Mouse (Mus musculus) CD4-positive, CD25-positive, alpha-beta regulatory T cell, adult 2 months (primary cell): ENCODE results near the gene Perp.
A peak's percentile ranks its signal among the peaks of the same experiment; 100 is the strongest.

Experiments
- DNase-seq: peaks from one replicate; pipeline ENCODE4 v3.0.0-alpha.2; 2012; ENCODE audit warnings: low read depth, low spot score

The Perp gene

DNA sequence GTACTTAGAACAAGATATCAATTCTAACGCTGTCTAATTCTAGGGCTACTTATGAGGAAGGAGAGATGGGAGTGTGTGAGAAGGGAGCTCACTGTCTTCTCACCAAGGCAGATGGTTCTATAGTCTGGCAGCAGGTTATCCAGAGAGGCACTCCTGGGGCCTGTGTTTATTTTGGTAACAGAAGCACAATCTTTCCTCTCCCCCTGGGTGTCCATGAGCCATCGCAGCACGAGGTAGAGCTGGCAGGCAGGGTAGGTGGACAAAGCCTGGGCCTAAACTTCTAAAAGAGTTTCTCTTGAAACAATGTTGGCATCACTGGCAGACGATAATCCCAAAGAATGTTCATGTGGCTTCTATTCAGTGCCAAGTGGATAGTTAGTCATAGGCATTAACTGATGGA lies 18.5 kb downstream of the Perp start:
- DNase-seq, result no peak

DNA sequence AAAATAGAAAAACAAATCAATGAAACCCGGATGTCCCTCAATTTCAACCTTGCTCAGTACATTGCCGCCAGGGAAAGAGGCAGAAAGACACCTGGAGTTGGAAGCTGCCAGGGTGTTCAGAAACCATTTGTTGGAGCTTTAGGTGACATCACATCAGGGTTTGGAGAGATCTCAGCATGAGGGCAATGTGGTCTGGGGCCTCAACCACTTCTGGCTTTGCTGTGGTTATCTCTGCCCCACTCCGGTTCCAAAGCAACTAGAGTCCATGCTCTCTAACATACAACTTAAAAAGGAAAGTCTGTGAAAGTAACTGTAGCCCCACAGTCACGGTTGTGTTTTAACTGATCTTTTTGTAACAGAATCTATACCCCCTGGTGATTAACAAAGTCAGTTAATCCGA lies 19.9 kb downstream of the Perp start:
- no peak for DNase-seq

DNA sequence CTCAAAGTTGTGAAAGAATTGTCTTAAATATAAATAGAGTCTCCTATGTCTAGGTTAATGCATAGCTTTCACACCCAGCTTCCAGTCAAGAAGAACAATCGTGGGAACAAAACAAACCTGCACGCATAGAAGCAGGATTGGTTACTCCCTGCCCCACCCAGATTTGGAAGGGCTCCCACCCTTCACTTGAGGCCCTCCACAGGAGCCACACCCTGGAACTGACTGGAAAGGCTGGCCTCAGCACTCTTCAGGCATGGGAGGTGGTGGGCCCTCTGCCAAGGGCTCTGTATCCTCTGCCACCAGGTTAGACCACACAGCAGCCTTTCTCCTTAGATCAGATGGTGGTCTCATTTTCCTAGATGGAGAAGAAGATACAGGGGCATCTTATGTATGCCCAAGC lies 26.2 kb downstream of the Perp start:
- no peak for DNase-seq

GRCm38 (mm10) chr10:18876211-18876610 lies 31.4 kb downstream of the Perp start:
- DNase-seq, result no peak

GRCm38 (mm10) chr10:18878111-18878510 lies 33.3 kb downstream of the Perp start:
- DNase-seq, result no peak

- DNase-seq, result no peak
Observed at GRCm38 (mm10) chr10:18879160-18879559, 34.3 kb downstream of the Perp start.

GRCm38 (mm10) chr10:18879690-18880089 lies 34.9 kb downstream of the Perp start:
- DNase-seq, result no peak

GRCm38 (mm10) chr10:18882190-18882589 lies 37.4 kb downstream of the Perp start:
- no peak for DNase-seq

DNA sequence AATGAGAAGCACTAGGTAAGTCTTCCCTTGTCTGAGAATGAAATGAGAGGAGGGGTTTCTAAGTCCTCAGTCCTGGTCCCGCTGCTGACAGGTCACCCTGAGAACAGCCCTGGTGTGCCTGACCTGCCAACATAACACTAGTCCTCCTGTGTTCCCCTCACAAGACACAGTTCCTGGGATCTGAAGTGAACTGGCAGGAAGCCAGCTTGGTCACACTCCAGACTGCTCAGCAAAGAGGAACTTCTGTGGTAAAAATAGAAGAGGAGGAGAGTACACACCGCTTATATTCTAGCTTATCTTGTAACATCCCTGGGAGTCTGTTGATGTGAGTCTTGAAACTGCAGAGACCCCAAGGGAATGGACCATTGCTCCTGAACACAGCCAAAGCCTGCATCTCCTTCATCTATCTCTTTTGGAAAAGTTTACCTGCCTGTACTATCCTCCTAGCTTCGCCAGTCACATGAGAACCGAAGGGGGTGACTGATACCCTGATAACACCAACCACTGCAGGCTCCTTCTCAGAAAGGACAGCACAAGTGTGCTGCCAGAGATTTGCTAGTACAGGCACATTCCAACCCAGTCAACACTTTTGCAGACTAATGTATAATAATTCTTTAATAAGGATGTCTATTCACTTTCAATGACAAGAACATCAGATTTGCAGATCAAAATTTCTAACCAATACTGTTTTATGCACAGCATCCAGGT lies 42.3 kb downstream of the Perp start:
- no peak for DNase-seq

GRCm38 (mm10) chr10:18888751-18889150 lies 43.9 kb downstream of the Perp start:
- no peak for DNase-seq

DNA sequence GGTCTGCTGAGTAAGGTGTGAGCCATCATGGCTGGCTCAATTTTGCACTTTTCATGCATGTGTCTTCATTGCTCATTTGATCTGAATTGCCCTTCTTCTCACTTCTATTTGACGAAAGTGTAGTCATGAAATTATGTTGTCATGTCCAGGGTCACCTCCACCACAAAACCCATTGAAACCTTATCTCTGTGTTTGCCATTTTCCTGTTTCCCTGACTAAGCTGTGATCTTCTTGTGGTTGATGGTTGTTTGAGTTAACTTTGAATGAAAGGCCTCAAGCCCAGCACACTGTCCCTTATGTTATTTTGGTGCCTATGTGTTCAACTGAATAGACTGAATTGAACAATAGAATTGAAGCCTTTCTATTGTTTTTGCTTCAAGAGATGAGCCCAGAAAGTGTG lies 44.4 kb downstream of the Perp start:
- no peak for DNase-seq

DNA sequence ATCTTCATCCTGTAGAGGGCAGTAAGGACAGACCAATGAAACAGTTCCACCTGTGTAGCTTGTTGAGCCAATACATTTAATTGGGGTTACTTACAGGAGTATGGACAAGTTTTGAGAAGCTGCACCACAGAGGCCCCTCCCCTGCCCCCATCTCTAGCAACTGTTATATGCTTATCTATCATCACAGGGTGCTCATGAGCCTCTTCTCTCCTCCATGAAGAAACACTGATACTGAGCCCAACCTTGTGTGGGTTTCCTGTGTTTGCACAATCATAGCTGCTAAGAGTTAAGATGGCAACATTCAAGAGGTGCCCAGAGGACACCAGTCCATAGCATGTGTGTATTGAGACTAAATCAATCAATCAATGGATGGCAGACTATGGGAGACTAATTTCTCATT lies 46.3 kb downstream of the Perp start:
- no peak for DNase-seq

DNA sequence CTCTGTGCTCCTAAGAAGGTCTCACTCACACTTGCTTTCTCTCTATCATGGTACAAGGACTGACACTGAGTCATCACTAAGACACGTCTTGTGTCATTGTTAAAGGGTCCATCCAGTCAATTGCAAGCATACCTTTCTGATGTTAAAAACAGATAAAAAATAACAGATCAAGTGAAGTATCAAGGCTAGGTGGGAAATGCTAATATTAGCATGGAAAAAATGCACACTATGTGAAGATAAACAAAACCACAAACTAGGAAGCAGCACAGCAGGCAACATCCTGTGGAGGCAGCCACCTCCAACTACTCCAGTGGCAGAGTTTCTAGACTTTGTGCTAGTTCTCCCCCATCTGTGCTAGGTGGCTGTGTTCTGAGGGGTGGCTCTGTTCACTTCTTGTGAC lies 47.3 kb downstream of the Perp start:
- no peak for DNase-seq

DNA sequence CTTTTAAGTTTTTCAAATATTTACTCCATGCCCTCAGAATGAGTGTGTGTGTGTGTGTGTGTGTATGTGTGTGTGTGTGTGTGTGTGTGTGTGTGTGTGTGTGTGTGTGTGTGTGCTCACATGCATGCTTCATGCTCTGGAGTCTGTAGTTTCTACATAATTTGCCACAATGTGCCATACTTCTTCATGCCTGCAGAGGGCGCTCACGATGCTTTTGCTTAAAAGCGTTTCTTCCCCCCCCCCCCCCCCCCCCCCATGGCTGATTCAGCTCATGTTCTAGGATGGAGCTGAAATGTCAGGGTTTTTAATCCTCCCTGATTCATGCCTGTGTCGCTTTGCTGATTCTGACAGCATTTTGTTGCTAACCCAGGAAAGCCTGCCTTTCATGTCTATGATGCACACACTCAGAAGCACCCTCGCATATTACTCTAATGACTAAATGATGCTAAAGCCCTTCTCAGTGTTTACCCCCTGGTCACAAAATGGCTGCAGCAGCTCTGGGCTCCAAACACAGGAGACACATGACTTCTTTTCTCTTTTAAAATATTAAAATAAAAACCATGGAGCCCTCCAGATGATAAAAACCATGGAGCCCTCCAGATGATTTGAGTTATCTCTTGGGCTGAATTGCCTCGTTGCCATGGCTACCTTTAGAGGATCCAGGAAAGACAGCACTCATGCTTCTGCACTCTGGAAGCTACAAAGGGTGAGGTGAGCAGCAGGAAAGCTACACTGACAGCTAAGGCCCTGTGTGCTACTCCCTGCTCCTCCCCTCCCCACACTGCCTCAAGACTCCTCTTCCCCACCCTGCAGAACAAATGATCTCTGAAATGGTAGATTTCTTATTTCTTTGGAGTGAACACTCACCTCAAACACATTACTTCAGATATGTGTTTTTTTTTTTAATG lies 49.7 kb downstream of the Perp start:
- peak; percentile 69 for DNase-seq

- DNase-seq, result peak; percentile 76
Observed at GRCm38 (mm10) chr10:18904108-18904507, 59.3 kb downstream of the Perp start.
